Mouse (Mus musculus): ENCODE data around the gene Iars. TPM values are rescaled to one million over a fixed set of nuclear protein-coding genes. Genes with fewer than 3 reads are reported as not detected.
"Not testable (repeated sequence)": the region's sequence is repeated elsewhere in the genome, so short reads cannot be mapped to it uniquely, and the experiment has no call there.

Gene Iars
- polyA plus RNA-seq, 1 experiment, result 16.7 TPM

- H3K4me1 ChIP-seq (ENCODE audit: control insufficient read depth, insufficient read depth, low read length), result peaks cover 6% of the 10 kb centered on the region; the same call in 1 of the 2 replicates
- H3K27ac ChIP-seq (ENCODE audit: control insufficient read depth, insufficient read depth, low read depth, low read length), result no peak overlapping the region
- 0 out of 2 replicates have a peak, but pooled peaks cover 2% of the 10 kb centered on the region for H3K36me3 ChIP-seq (ENCODE audit: control insufficient read depth, insufficient read depth, low read length)
- TF ChIP-seq POLR2A (IDR thresholded peaks at IDR 0.05; ENCODE audit: control insufficient read depth, low read depth, low read length) (no peak), CTCF (IDR thresholded peaks at IDR 0.05; ENCODE audit: control insufficient read depth, insufficient read depth, insufficient replicate concordance, low read depth, low read length) (no peak)
- no peak overlapping the region; the same call in 1 of the 2 replicates for H3K4me3 ChIP-seq (ENCODE audit: control insufficient read depth, low read depth, low read length)
- H3K27me3 ChIP-seq (ENCODE audit: control insufficient read depth, insufficient read depth, low read length), result no peaks in the 10 kb centered on the region
These were observed 84.4 kb downstream of the Iars start for GRCm38 (mm10) chr13:49766269-49766668.

DNA sequence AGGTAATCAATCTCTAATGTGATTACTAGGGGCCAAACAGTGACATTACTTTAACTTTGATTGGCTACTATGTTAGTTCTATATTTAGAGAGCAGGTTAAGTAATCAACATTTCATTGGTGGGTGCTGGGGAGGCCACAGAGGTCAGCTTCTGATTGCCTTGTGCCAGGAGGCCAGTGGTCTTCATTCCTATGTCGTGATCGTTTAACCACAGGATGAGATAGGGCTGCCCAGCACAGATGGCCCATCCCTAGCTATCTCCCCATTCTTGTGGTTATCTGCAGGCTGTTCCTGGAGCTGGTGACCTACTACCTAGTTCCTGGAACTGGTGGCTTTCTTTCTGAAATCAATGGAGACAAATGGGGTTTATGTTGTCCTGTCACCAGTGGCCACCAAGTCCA lies 86.1 kb downstream of the Iars start:
- H3K4me3 ChIP-seq (ENCODE audit: control insufficient read depth, low read depth, low read length), result no peak overlapping the region
- H3K4me1 ChIP-seq (ENCODE audit: control insufficient read depth, insufficient read depth, low read length), result no peaks in the 10 kb centered on the region
- no peak for TF ChIP-seq POLR2A (IDR thresholded peaks at IDR 0.05; ENCODE audit: control insufficient read depth, low read depth, low read length)
- 0 out of 2 replicates have a peak, but pooled peaks cover 2% of the 10 kb centered on the region for H3K36me3 ChIP-seq (ENCODE audit: control insufficient read depth, insufficient read depth, low read length)
- no peak overlapping the region for H3K27ac ChIP-seq (ENCODE audit: control insufficient read depth, insufficient read depth, low read depth, low read length)
- H3K27me3 ChIP-seq (ENCODE audit: control insufficient read depth, insufficient read depth, low read length), result no peaks in the 10 kb centered on the region

GRCm38 (mm10) chr13:49769111-49769510 lies 87.2 kb downstream of the Iars start:
- H3K27me3 ChIP-seq (ENCODE audit: control insufficient read depth, insufficient read depth, low read length), result no peaks in the 10 kb centered on the region
- H3K4me3 ChIP-seq (ENCODE audit: control insufficient read depth, low read depth, low read length), result no peak overlapping the region
- H3K4me1 ChIP-seq (ENCODE audit: control insufficient read depth, insufficient read depth, low read length), result no peaks in the 10 kb centered on the region
- H3K27ac ChIP-seq (ENCODE audit: control insufficient read depth, insufficient read depth, low read depth, low read length), result no peak overlapping the region
- 0 out of 2 replicates have a peak, but pooled peaks cover 2% of the 10 kb centered on the region for H3K36me3 ChIP-seq (ENCODE audit: control insufficient read depth, insufficient read depth, low read length)
- no peak for TF ChIP-seq POLR2A (IDR thresholded peaks at IDR 0.05; ENCODE audit: control insufficient read depth, low read depth, low read length)
- TF ChIP-seq CTCF (IDR thresholded peaks at IDR 0.05; ENCODE audit: control insufficient read depth, insufficient read depth, insufficient replicate concordance, low read depth, low read length), result no peak

DNA sequence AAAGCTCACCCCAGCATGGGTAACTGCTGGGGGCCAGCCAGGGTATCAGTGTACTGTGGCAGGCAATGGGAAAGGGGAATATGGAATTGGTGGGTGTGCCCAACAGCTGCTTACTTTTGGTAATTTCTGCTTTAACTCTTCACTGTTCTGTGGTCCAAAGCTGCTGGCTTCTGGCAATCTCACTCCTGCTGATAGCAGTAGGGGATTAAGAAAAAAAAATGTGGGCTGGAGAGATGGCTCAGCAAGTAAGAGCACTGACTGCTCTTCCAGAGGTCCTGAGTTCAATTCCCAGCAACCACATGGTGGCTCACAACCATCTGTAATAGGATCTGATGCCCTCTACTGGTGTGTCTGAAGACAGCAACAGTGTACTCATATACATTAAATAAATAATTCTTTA lies 89.6 kb downstream of the Iars start:
- not testable (repeated sequence) for H3K36me3 ChIP-seq (ENCODE audit: control insufficient read depth, insufficient read depth, low read length); H3K27ac ChIP-seq (ENCODE audit: control insufficient read depth, insufficient read depth, low read depth, low read length); H3K27me3 ChIP-seq (ENCODE audit: control insufficient read depth, insufficient read depth, low read length); H3K4me1 ChIP-seq (ENCODE audit: control insufficient read depth, insufficient read depth, low read length); H3K4me3 ChIP-seq (ENCODE audit: control insufficient read depth, low read depth, low read length)

Other genes with a start within 250 kb of the Iars start
- 0.45 and 0.62 TPM in 2 replicates for gene Tes3-ps, start 188.8 kb upstream of the Iars start, polyA plus RNA-seq (2012; rRNA removed)
- gene Ecm2, start 177.3 kb upstream of the Iars start, polyA plus RNA-seq (2012; rRNA removed), result 0.42 and 0.96 TPM in 2 replicates
- gene Aspn, start 137.7 kb upstream of the Iars start, polyA plus RNA-seq (2012; rRNA removed), result 0.08 and 0.30 TPM in 2 replicates
- gene Omd, start 99.6 kb upstream of the Iars start, polyA plus RNA-seq (2012; rRNA removed), result 0.12 and 0.20 TPM in 2 replicates
- gene Ogn, start 74.1 kb upstream of the Iars start, polyA plus RNA-seq (2012; rRNA removed), result 1.7 and 2.6 TPM in 2 replicates
- 9.4 and 11.2 TPM in 2 replicates for gene Cenpp, start 29.3 kb upstream of the Iars start, polyA plus RNA-seq (2012; rRNA removed)
- 18.1 and 23.3 TPM in 2 replicates for gene Nol8, start 29.0 kb upstream of the Iars start, polyA plus RNA-seq (2012; rRNA removed)
- 19.3 and 19.7 TPM in 2 replicates for gene Gm30302, start 116.9 kb downstream of the Iars start, polyA plus RNA-seq (2012; rRNA removed)